Mouse (Mus musculus): ENCODE data around the gene Dgki. TPM values are rescaled to one million over a fixed set of nuclear protein-coding genes. Genes with fewer than 3 reads are reported as not detected.

Dgki gene
- polyA plus RNA-seq, 1 experiment from 2014 or later: 0.88 TPM

DNA sequence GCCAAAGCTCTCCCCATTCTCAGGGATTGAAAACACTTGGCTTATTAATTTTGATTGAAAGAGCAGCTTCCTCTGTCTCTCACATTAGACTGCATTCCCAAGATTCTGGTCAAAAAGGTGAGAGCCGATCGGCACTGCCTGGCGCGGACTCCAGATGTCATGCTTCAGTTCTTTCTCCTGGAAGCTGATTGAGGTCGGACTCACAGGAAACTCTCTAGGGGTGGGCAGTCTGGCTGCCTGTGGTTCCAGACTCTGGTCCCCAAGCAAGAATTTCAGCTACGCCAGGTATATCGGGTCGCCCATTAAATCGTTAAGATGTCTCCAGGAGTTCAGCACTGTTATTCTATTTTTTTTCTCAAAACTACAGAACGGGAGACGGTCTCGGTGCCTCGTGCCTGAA is 102.2 kb downstream of the Dgki start:
- Histone ChIP-seq H3K36me3 (ENCODE audit: control insufficient read depth, insufficient read depth, low read length) (no peaks in the 10 kb centered on the region), H3K27ac (replicated peaks in 1 of 2; ENCODE audit: control insufficient read depth in 1 of 2, insufficient read depth in 1 of 2, low read depth in 2 of 2, low read length in 2 of 2) (no peak overlapping the region), H3K4me3 (ENCODE audit: control insufficient read depth in 1 of 2, insufficient read depth in 1 of 2, low read depth in 1 of 2, low read length in 2 of 2) (no peak overlapping the region), H3K4me1 (ENCODE audit: control insufficient read depth in 2 of 2, insufficient read depth in 2 of 2, low read length in 2 of 2) (peaks cover 15 to 25% of the 10 kb centered on the region in 2 experiments), H3K9me3 (ENCODE audit: control insufficient read depth, low read length) (no peaks in the 10 kb centered on the region), H3K9ac (ENCODE audit: low read length) (no peak overlapping the region), H3K27me3 (ENCODE audit: control insufficient read depth, insufficient read depth, low read length) (no peaks in the 10 kb centered on the region), H3K4me2 (ENCODE audit: low read length) (no peak overlapping the region)
- WGBS: 64% methylated on average over 13 of the region's 13 CpGs
- no peak for ATAC-seq (ENCODE audit: insufficient number of reproducible peaks, insufficient read depth, low FRiP score, low read depth)

DNA sequence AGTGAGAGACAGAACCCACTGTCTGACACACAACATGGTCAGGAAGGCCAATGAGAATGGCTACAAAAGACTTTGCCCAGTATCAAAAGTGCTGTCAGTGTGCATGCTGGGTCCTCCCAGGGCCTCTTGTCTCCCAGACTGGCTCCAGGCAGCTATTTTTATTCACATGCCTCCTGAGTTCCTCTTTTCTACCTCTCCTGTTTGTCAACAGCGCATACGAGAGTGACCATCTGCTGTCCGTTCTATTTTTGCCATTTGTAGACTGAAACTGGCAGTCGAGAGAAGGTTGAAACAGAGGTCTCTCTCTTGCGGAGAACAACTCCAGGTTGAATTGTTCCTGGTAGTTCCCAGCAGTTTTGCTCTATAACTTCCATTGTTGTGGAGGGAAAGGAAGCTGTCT is 103.1 kb downstream of the Dgki start:
- Histone ChIP-seq H3K27me3 (ENCODE audit: control insufficient read depth, insufficient read depth, low read length) (no peaks in the 10 kb centered on the region), H3K9me3 (ENCODE audit: control insufficient read depth, low read length) (no peaks in the 10 kb centered on the region), H3K4me1 (ENCODE audit: control insufficient read depth in 2 of 2, insufficient read depth in 2 of 2, low read length in 2 of 2) (peaks cover 13 to 21% of the 10 kb centered on the region in 2 experiments), H3K36me3 (ENCODE audit: control insufficient read depth, insufficient read depth, low read length) (no peaks in the 10 kb centered on the region), H3K4me2 (ENCODE audit: low read length) (no peak overlapping the region), H3K4me3 (ENCODE audit: control insufficient read depth in 1 of 2, insufficient read depth in 1 of 2, low read depth in 1 of 2, low read length in 2 of 2) (no peak overlapping the region), H3K27ac (replicated peaks in 1 of 2; ENCODE audit: control insufficient read depth in 1 of 2, insufficient read depth in 1 of 2, low read depth in 2 of 2, low read length in 2 of 2) (peak overlapping the region; percentile 45 to 57; a peak in 3 of 4 replicates), H3K9ac (ENCODE audit: low read length) (no peak overlapping the region)
- no peak for ATAC-seq (ENCODE audit: insufficient number of reproducible peaks, insufficient read depth, low FRiP score, low read depth)
- 42% methylated on average over 5 of the region's 5 CpGs for WGBS

DNA sequence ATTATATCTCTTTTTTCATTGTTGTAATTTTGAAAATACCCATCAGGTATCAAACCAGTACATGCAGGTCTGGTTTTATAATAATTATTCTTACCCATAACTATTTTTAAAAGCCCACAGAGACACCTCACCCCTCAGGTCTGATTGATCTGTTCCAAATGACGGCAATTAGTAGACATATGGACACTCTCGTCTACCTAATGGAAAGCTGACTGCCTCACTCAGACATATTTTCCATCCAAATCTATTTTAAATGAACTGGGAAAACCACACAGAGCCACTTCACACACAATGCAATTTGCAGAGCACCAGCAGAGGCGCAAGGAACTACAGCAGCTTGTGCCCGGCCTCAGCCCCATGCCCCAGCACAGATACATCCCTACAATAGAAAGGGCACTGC is 104.2 kb downstream of the Dgki start:
- peaks cover 13% of the 10 kb centered on the region in 2 experiments for H3K4me1 ChIP-seq (ENCODE audit: control insufficient read depth in 2 of 2, insufficient read depth in 2 of 2, low read length in 2 of 2)
- H3K36me3 ChIP-seq (ENCODE audit: control insufficient read depth, insufficient read depth, low read length): no peaks in the 10 kb centered on the region
- no peaks in the 10 kb centered on the region for H3K27me3 ChIP-seq (ENCODE audit: control insufficient read depth, insufficient read depth, low read length)
- no peak overlapping the region for H3K4me3 ChIP-seq (ENCODE audit: control insufficient read depth in 1 of 2, insufficient read depth in 1 of 2, low read depth in 1 of 2, low read length in 2 of 2)
- H3K4me2 ChIP-seq (ENCODE audit: low read length): no peak overlapping the region
- H3K27ac ChIP-seq (replicated peaks in 1 of 2; ENCODE audit: control insufficient read depth in 1 of 2, insufficient read depth in 1 of 2, low read depth in 2 of 2, low read length in 2 of 2): peak overlapping the region in 1 of 2 experiments; percentile 45; a peak in 2 of 4 replicates
- ATAC-seq (ENCODE audit: insufficient number of reproducible peaks, insufficient read depth, low FRiP score, low read depth): no peak
- WGBS: 48% methylated on average over 4 of the region's 4 CpGs
- no peak overlapping the region for H3K9ac ChIP-seq (ENCODE audit: low read length)
- no peaks in the 10 kb centered on the region for H3K9me3 ChIP-seq (ENCODE audit: control insufficient read depth, low read length)

DNA sequence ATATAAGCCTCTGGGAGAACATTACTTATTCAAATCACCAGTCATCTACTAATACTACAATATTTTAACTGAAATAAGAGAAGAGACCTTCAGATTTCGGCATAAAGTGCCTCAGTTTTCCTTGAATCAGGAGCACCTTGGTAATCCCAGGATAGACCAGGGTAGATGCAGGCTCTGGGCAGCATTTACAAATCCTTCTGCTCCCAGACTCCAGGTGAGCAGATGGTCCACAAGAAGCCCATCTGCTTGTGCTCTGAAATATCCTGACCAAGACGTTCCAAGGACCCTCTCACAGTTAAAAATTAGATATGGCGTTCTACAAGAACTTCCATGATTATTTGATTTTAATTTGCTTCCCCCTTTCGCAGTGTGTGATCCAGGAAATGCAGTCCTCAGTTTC is 118.0 kb downstream of the Dgki start:
- no peaks in the 10 kb centered on the region for H3K4me1 ChIP-seq (ENCODE audit: control insufficient read depth in 2 of 2, insufficient read depth in 2 of 2, low read length in 2 of 2)
- H3K27me3 ChIP-seq (ENCODE audit: control insufficient read depth, insufficient read depth, low read length): no peaks in the 10 kb centered on the region
- 89% methylated on average over 4 of the region's 4 CpGs for WGBS
- H3K9ac ChIP-seq (ENCODE audit: low read length): no peak overlapping the region
- no peak overlapping the region for H3K27ac ChIP-seq (replicated peaks in 1 of 2; ENCODE audit: control insufficient read depth in 1 of 2, insufficient read depth in 1 of 2, low read depth in 2 of 2, low read length in 2 of 2)
- no peaks in the 10 kb centered on the region for H3K9me3 ChIP-seq (ENCODE audit: control insufficient read depth, low read length)
- no peak overlapping the region for H3K4me2 ChIP-seq (ENCODE audit: low read length)
- no peak overlapping the region for H3K4me3 ChIP-seq (ENCODE audit: control insufficient read depth in 1 of 2, insufficient read depth in 1 of 2, low read depth in 1 of 2, low read length in 2 of 2)
- ATAC-seq (ENCODE audit: insufficient number of reproducible peaks, insufficient read depth, low FRiP score, low read depth): no peak
- no peaks in the 10 kb centered on the region for H3K36me3 ChIP-seq (ENCODE audit: control insufficient read depth, insufficient read depth, low read length)

DNA sequence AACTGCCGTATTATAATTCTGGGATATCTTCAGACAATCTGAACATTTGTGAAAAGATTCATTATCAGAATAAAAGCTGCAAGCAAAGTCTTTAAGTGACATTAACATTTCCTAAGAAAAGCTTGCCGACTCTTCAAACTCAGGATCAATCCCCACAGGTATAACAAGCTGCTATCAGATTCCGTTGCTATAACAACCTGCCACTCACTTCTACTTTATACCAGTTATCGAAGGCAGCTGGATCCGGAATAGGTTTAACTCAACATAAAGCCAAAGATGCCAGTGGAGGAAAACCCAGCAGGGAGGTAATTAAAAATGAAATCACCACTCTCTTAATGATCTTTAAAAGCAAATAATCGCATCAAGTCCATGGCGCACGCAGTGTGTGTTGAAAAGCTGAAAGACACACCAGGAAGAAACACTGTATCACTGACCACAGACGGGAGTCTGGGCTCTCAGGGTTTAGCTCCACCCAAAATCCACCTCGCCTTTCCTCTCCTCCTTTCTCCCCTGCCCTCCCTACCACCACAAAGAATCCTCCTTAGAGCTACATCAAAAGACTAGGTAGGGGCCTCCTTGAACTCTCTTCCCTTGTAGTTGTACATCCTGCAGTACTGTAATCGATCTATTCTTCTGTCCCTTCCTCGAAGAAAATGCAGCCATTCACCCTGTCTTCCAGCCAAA is 128.7 kb downstream of the Dgki start:
- no peaks in the 10 kb centered on the region for H3K27me3 ChIP-seq (ENCODE audit: control insufficient read depth, insufficient read depth, low read length)
- no peaks in the 10 kb centered on the region for H3K9me3 ChIP-seq (ENCODE audit: control insufficient read depth, low read length)
- H3K36me3 ChIP-seq (ENCODE audit: control insufficient read depth, insufficient read depth, low read length): no peaks in the 10 kb centered on the region
- ATAC-seq (ENCODE audit: insufficient number of reproducible peaks, insufficient read depth, low FRiP score, low read depth): no peak
- no peaks in the 10 kb centered on the region for H3K4me1 ChIP-seq (ENCODE audit: control insufficient read depth in 2 of 2, insufficient read depth in 2 of 2, low read length in 2 of 2)
- 77% methylated on average over 12 of the region's 12 CpGs for WGBS
- no peak overlapping the region for H3K4me2 ChIP-seq (ENCODE audit: low read length)
- H3K9ac ChIP-seq (ENCODE audit: low read length): no peak overlapping the region
- no peak overlapping the region for H3K27ac ChIP-seq (replicated peaks in 1 of 2; ENCODE audit: control insufficient read depth in 1 of 2, insufficient read depth in 1 of 2, low read depth in 2 of 2, low read length in 2 of 2)
- no peak overlapping the region for H3K4me3 ChIP-seq (ENCODE audit: control insufficient read depth in 1 of 2, insufficient read depth in 1 of 2, low read depth in 1 of 2, low read length in 2 of 2)

DNA sequence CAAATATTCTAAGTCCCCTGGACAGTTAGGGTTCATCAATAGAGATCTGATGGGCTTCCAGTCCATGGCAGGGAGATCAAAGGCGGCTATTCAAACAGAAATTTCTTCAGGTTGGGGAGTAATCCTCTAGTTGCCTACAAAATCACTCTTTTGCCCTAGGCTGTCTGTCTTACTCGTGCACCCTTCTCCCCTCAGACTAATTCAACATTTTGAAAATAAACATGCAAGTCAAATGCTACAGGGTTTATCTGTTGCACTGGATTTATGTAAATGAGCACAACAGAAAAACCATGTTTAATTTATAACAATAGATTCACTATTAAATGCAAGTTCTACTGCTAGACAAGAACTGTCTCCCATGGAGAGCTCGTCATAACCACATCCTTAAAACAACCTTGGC is 141.1 kb downstream of the Dgki start:
- no peak overlapping the region for H3K27ac ChIP-seq (replicated peaks in 1 of 2; ENCODE audit: control insufficient read depth in 1 of 2, insufficient read depth in 1 of 2, low read depth in 2 of 2, low read length in 2 of 2)
- no peaks in the 10 kb centered on the region for H3K27me3 ChIP-seq (ENCODE audit: control insufficient read depth, insufficient read depth, low read length)
- WGBS: 67% methylated on average over 3 of the region's 3 CpGs
- H3K4me3 ChIP-seq (ENCODE audit: control insufficient read depth in 1 of 2, insufficient read depth in 1 of 2, low read depth in 1 of 2, low read length in 2 of 2): no peak overlapping the region
- H3K9ac ChIP-seq (ENCODE audit: low read length): no peak overlapping the region
- H3K4me1 ChIP-seq (ENCODE audit: control insufficient read depth in 2 of 2, insufficient read depth in 2 of 2, low read length in 2 of 2): no peaks in the 10 kb centered on the region
- no peak for ATAC-seq (ENCODE audit: insufficient number of reproducible peaks, insufficient read depth, low FRiP score, low read depth)
- H3K4me2 ChIP-seq (ENCODE audit: low read length): no peak overlapping the region
- H3K36me3 ChIP-seq (ENCODE audit: control insufficient read depth, insufficient read depth, low read length): no peaks in the 10 kb centered on the region
- no peaks in the 10 kb centered on the region for H3K9me3 ChIP-seq (ENCODE audit: control insufficient read depth, low read length)

DNA sequence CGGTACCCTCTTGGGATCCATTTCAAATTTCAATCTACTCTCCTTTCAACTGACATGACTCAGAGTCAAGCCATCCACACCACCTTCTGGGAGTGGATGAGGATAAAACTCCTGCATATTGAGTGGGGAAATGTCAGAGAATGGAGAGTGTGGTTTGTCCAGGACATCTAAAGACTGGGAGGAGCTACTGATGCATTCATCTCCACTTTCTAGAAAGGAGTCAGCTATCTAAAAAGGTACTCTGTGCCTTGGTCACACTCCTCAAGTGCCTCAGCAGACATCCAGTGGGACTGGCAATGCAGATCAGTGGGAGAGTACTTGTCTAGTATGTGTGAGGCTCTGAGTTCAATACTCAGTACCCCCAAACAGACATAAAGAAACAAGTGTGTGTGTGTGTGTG is 145.9 kb downstream of the Dgki start:
- Histone ChIP-seq H3K27me3 (ENCODE audit: control insufficient read depth, insufficient read depth, low read length) (no peaks in the 10 kb centered on the region), H3K4me1 (ENCODE audit: control insufficient read depth in 2 of 2, insufficient read depth in 2 of 2, low read length in 2 of 2) (no peaks in the 10 kb centered on the region), H3K4me3 (ENCODE audit: control insufficient read depth in 1 of 2, insufficient read depth in 1 of 2, low read depth in 1 of 2, low read length in 2 of 2) (no peak overlapping the region), H3K4me2 (ENCODE audit: low read length) (no peak overlapping the region), H3K36me3 (ENCODE audit: control insufficient read depth, insufficient read depth, low read length) (no peaks in the 10 kb centered on the region), H3K27ac (replicated peaks in 1 of 2; ENCODE audit: control insufficient read depth in 1 of 2, insufficient read depth in 1 of 2, low read depth in 2 of 2, low read length in 2 of 2) (no peak overlapping the region), H3K9me3 (ENCODE audit: control insufficient read depth, low read length) (no peaks in the 10 kb centered on the region), H3K9ac (ENCODE audit: low read length) (no peak overlapping the region)
- 93% methylated on average over 1 of the region's 1 CpGs for WGBS
- no peak for ATAC-seq (ENCODE audit: insufficient number of reproducible peaks, insufficient read depth, low FRiP score, low read depth)

DNA sequence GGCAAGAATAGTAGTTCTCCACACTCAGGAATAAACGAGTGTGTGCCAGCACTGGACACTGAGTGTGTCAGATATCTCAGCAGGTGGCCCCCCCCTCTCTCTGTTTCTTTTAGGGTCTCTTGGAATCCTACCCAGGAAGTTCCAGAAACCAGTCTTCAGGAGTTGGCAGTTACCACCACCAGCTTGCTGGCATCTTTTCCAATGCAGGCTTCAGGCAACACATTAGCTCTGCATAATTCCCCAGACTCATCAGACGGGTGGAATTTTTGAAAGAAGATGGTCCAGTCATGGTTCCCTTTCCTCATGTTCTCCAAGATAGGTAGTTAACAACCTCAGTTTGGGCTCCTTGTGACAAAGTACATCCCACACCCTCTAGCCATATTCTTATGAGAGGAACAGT is 149.5 kb downstream of the Dgki start:
- H3K9me3 ChIP-seq (ENCODE audit: control insufficient read depth, low read length): no peaks in the 10 kb centered on the region
- H3K4me2 ChIP-seq (ENCODE audit: low read length): no peak overlapping the region
- no peak for ATAC-seq (ENCODE audit: insufficient number of reproducible peaks, insufficient read depth, low FRiP score, low read depth)
- H3K27me3 ChIP-seq (ENCODE audit: control insufficient read depth, insufficient read depth, low read length): no peaks in the 10 kb centered on the region
- WGBS: 73% methylated on average over 2 of the region's 2 CpGs
- no peak overlapping the region for H3K27ac ChIP-seq (replicated peaks in 1 of 2; ENCODE audit: control insufficient read depth in 1 of 2, insufficient read depth in 1 of 2, low read depth in 2 of 2, low read length in 2 of 2)
- no peak overlapping the region for H3K9ac ChIP-seq (ENCODE audit: low read length)
- no peak overlapping the region for H3K4me3 ChIP-seq (ENCODE audit: control insufficient read depth in 1 of 2, insufficient read depth in 1 of 2, low read depth in 1 of 2, low read length in 2 of 2)
- H3K4me1 ChIP-seq (ENCODE audit: control insufficient read depth in 2 of 2, insufficient read depth in 2 of 2, low read length in 2 of 2): no peaks in the 10 kb centered on the region
- no peaks in the 10 kb centered on the region for H3K36me3 ChIP-seq (ENCODE audit: control insufficient read depth, insufficient read depth, low read length)
